Mouse (Mus musculus): ENCODE measurements at regions not wholly inside any gene's neighbourhood (a gene's known extent, or its start where the extent isn't known, plus 50 kb on each side); places are given as distances from the start of the nearest gene placed in this dataset.

GRCm38 (mm10) chr12:93429218-93429617 lies 1580.3 kb upstream of the Sel1l start:
- TF ChIP-seq CTCF (IDR thresholded peaks at IDR 0.05; ENCODE audit: low read depth) (no peak), EP300 (IDR thresholded peaks at IDR 0.05; ENCODE audit: low read depth) (no peak)
